Mouse (Mus musculus): ENCODE results near the gene Sec22b. TPM values are rescaled to one million over a fixed set of nuclear protein-coding genes. Genes with fewer than 3 reads are reported as not detected.

Gene Sec22b
- polyA plus RNA-seq, 1 experiment from 2014 or later = 114 TPM

GRCm38 (mm10) chr3:97956322-97956721, 55.3 kb downstream of the Sec22b start:
- H3K27ac ChIP-seq (replicated peaks; ENCODE audit: low read depth, low read length) = no peak overlapping the region
- no peak overlapping the region for H3K9ac ChIP-seq (replicated peaks; ENCODE audit: low read length)
- no peak overlapping the region for H3K4me3 ChIP-seq (replicated peaks; ENCODE audit: low read depth, low read length)
- no peak overlapping the region for H3K4me2 ChIP-seq (ENCODE audit: low read length)
- H3K36me3 ChIP-seq (ENCODE audit: control insufficient read depth, insufficient read depth, low read length) = no peaks in the 10 kb centered on the region
- DNase-seq (no peak), ATAC-seq (ENCODE audit: low FRiP score, low TSS enrichment) (no peak)
- no peaks in the 10 kb centered on the region for H3K27me3 ChIP-seq (ENCODE audit: control insufficient read depth, insufficient read depth, low read length)
- H3K4me1 ChIP-seq (ENCODE audit: control insufficient read depth, insufficient read depth, low read length) = peaks cover 2% of the 10 kb centered on the region; the same call in 1 of the 2 replicates
- 39% methylated on average over 6 of the region's 6 CpGs for WGBS
- no peaks in the 10 kb centered on the region for H3K9me3 ChIP-seq (ENCODE audit: control insufficient read depth, low read length)

GRCm38 (mm10) chr3:97956926-97957325, 55.9 kb downstream of the Sec22b start:
- Histone ChIP-seq H3K9me3 (ENCODE audit: control insufficient read depth, low read length) (no peaks in the 10 kb centered on the region), H3K27ac (replicated peaks; ENCODE audit: low read depth, low read length) (no peak overlapping the region), H3K36me3 (ENCODE audit: control insufficient read depth, insufficient read depth, low read length) (no peaks in the 10 kb centered on the region), H3K9ac (replicated peaks; ENCODE audit: low read length) (no peak overlapping the region), H3K4me2 (ENCODE audit: low read length) (no peak overlapping the region), H3K4me1 (ENCODE audit: control insufficient read depth, insufficient read depth, low read length) (peaks cover 4% of the 10 kb centered on the region; the same call in 1 of the 2 replicates), H3K4me3 (replicated peaks; ENCODE audit: low read depth, low read length) (no peak overlapping the region), H3K27me3 (ENCODE audit: control insufficient read depth, insufficient read depth, low read length) (no peaks in the 10 kb centered on the region)
- ATAC-seq (ENCODE audit: low FRiP score, low TSS enrichment) = no peak
- no peak for DNase-seq
- 70% methylated on average over 1 of the region's 1 CpGs for WGBS

GRCm38 (mm10) chr3:97960783-97961594, 60.0 kb downstream of the Sec22b start:
- no peak for ATAC-seq (ENCODE audit: low FRiP score, low TSS enrichment)
- no peak for DNase-seq
- WGBS = 60% methylated on average over 14 of the region's 14 CpGs

DNA sequence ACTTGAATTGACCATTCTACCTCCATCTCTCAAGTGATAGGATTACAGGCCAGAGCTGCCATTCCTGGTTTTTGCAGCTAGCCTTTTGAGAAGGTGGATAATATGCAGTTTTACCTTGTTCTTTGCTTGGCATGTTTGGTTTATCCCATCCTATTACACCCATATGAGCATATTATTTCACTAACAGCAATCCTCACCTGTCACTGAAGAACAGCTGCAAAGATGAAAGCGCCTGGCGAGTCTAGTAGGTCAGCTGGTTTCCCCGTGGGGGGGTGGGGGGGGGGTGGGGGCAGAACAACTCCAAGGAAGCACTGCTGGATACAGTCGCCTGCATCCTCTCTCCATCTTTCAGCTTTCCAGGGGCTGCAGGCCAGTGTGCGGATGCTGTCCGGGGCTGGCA, 61.0 kb downstream of the Sec22b start:
- peaks cover 4% of the 10 kb centered on the region; the same call in 1 of the 2 replicates for H3K4me1 ChIP-seq (ENCODE audit: control insufficient read depth, insufficient read depth, low read length)
- H3K4me2 ChIP-seq (ENCODE audit: low read length) = no peak overlapping the region
- no peaks in the 10 kb centered on the region for H3K9me3 ChIP-seq (ENCODE audit: control insufficient read depth, low read length)
- no peak overlapping the region for H3K27ac ChIP-seq (replicated peaks; ENCODE audit: low read depth, low read length)
- no peak overlapping the region for H3K9ac ChIP-seq (replicated peaks; ENCODE audit: low read length)
- H3K36me3 ChIP-seq (ENCODE audit: control insufficient read depth, insufficient read depth, low read length) = no peaks in the 10 kb centered on the region
- H3K4me3 ChIP-seq (replicated peaks; ENCODE audit: low read depth, low read length) = no peak overlapping the region
- no peaks in the 10 kb centered on the region for H3K27me3 ChIP-seq (ENCODE audit: control insufficient read depth, insufficient read depth, low read length)
- DNase-seq = no peak
- ATAC-seq (ENCODE audit: low FRiP score, low TSS enrichment) = no peak
- WGBS = 74% methylated on average over 6 of the region's 6 CpGs

More at GRCm38 (mm10) chr3:97960783-97961594, 60.0 kb downstream of the Sec22b start:
- no peaks in the 10 kb centered on the region for H3K27me3 ChIP-seq (ENCODE audit: control insufficient read depth, insufficient read depth, low read length)
- H3K4me1 ChIP-seq (ENCODE audit: control insufficient read depth, insufficient read depth, low read length) = peaks cover 4% of the 10 kb centered on the region; the same call in 1 of the 2 replicates
- no peaks in the 10 kb centered on the region for H3K9me3 ChIP-seq (ENCODE audit: control insufficient read depth, low read length)
- H3K4me3 ChIP-seq (replicated peaks; ENCODE audit: low read depth, low read length) = no peak overlapping the region
- H3K9ac ChIP-seq (replicated peaks; ENCODE audit: low read length) = no peak overlapping the region
- no peaks in the 10 kb centered on the region for H3K36me3 ChIP-seq (ENCODE audit: control insufficient read depth, insufficient read depth, low read length)
- no peak overlapping the region for H3K4me2 ChIP-seq (ENCODE audit: low read length)
- no peak overlapping the region for H3K27ac ChIP-seq (replicated peaks; ENCODE audit: low read depth, low read length)

DNA sequence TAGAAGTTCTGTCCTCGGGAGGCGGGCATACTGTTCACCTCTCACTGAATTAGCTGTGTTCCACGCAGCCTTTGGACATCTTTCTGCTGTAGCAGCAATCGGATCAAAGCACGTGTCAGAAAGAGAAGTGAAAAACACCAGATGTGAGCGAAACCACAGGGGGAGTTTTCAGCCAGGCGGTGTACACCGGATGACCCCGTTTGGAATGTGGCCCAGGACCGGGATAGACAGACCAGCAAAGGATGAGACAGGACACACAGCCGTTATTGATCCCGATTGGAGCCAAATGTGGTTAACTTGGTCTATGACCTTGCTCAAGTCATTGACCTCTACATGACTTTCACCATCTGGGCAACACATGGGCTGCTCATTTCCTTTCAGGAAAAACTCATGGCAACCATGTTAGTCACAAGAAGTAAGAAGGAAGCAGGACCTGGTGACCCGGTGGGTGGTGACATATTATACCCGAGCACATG, 63.9 kb downstream of the Sec22b start:
- H3K4me1 ChIP-seq (ENCODE audit: control insufficient read depth, insufficient read depth, low read length) = peaks cover 4% of the 10 kb centered on the region; the same call in 1 of the 2 replicates
- H3K27me3 ChIP-seq (ENCODE audit: control insufficient read depth, insufficient read depth, low read length) = no peaks in the 10 kb centered on the region
- no peaks in the 10 kb centered on the region for H3K9me3 ChIP-seq (ENCODE audit: control insufficient read depth, low read length)
- DNase-seq (no peak), ATAC-seq (ENCODE audit: low FRiP score, low TSS enrichment) (no peak)
- 90% methylated on average over 14 of the region's 14 CpGs for WGBS
- no peak overlapping the region for H3K4me2 ChIP-seq (ENCODE audit: low read length)
- no peak overlapping the region for H3K4me3 ChIP-seq (replicated peaks; ENCODE audit: low read depth, low read length)
- no peak overlapping the region for H3K9ac ChIP-seq (replicated peaks; ENCODE audit: low read length)
- H3K27ac ChIP-seq (replicated peaks; ENCODE audit: low read depth, low read length) = no peak overlapping the region
- H3K36me3 ChIP-seq (ENCODE audit: control insufficient read depth, insufficient read depth, low read length) = no peaks in the 10 kb centered on the region

DNA sequence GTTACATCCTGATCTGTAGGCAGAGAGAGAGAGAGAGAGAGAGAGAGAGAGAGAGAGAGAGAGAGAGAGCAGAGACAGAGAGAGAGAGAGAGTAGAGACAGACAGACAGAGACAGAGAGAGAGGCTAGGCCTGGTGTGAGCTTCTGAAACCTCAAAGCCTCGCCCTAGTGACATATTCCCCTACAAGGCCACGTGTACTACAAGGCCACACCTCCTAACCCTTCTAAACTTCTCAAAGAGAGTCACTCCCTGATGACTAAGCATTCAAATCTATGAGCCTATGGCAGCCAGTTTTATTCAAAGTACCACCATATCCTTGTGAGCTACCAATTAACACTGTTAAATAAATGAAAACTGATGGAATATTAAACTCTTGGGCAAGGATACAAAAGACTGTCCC, 66.6 kb downstream of the Sec22b start:
- ATAC-seq (ENCODE audit: low FRiP score, low TSS enrichment) = no peak
- Histone ChIP-seq H3K4me1 (ENCODE audit: control insufficient read depth, insufficient read depth, low read length) (no peaks in the 10 kb centered on the region), H3K9me3 (ENCODE audit: control insufficient read depth, low read length) (no peaks in the 10 kb centered on the region), H3K36me3 (ENCODE audit: control insufficient read depth, insufficient read depth, low read length) (no peaks in the 10 kb centered on the region), H3K9ac (replicated peaks; ENCODE audit: low read length) (no peak overlapping the region), H3K4me3 (replicated peaks; ENCODE audit: low read depth, low read length) (no peak overlapping the region), H3K27me3 (ENCODE audit: control insufficient read depth, insufficient read depth, low read length) (no peaks in the 10 kb centered on the region), H3K4me2 (ENCODE audit: low read length) (no peak overlapping the region), H3K27ac (replicated peaks; ENCODE audit: low read depth, low read length) (no peak overlapping the region)
- 58% methylated on average over 2 of the region's 2 CpGs for WGBS
- no peak for DNase-seq

GRCm38 (mm10) chr3:97968191-97968590, 67.2 kb downstream of the Sec22b start:
- Histone ChIP-seq H3K27ac (replicated peaks; ENCODE audit: low read depth, low read length) (no peak overlapping the region), H3K4me2 (ENCODE audit: low read length) (no peak overlapping the region), H3K4me3 (replicated peaks; ENCODE audit: low read depth, low read length) (no peak overlapping the region), H3K4me1 (ENCODE audit: control insufficient read depth, insufficient read depth, low read length) (no peaks in the 10 kb centered on the region), H3K27me3 (ENCODE audit: control insufficient read depth, insufficient read depth, low read length) (no peaks in the 10 kb centered on the region), H3K36me3 (ENCODE audit: control insufficient read depth, insufficient read depth, low read length) (no peaks in the 10 kb centered on the region), H3K9me3 (ENCODE audit: control insufficient read depth, low read length) (no peaks in the 10 kb centered on the region), H3K9ac (replicated peaks; ENCODE audit: low read length) (no peak overlapping the region)
- 95% methylated on average over 2 of the region's 2 CpGs for WGBS
- ATAC-seq (ENCODE audit: low FRiP score, low TSS enrichment) (no peak), DNase-seq (no peak)

GRCm38 (mm10) chr3:97969019-97969418, 68.0 kb downstream of the Sec22b start:
- no peaks in the 10 kb centered on the region for H3K9me3 ChIP-seq (ENCODE audit: control insufficient read depth, low read length)
- no peak overlapping the region for H3K4me3 ChIP-seq (replicated peaks; ENCODE audit: low read depth, low read length)
- DNase-seq (no peak), ATAC-seq (ENCODE audit: low FRiP score, low TSS enrichment) (no peak)
- WGBS = 68% methylated on average over 1 of the region's 1 CpGs
- H3K36me3 ChIP-seq (ENCODE audit: control insufficient read depth, insufficient read depth, low read length) = no peaks in the 10 kb centered on the region
- H3K9ac ChIP-seq (replicated peaks; ENCODE audit: low read length) = no peak overlapping the region
- H3K27me3 ChIP-seq (ENCODE audit: control insufficient read depth, insufficient read depth, low read length) = no peaks in the 10 kb centered on the region
- H3K4me1 ChIP-seq (ENCODE audit: control insufficient read depth, insufficient read depth, low read length) = no peaks in the 10 kb centered on the region
- H3K27ac ChIP-seq (replicated peaks; ENCODE audit: low read depth, low read length) = no peak overlapping the region
- H3K4me2 ChIP-seq (ENCODE audit: low read length) = no peak overlapping the region

DNA sequence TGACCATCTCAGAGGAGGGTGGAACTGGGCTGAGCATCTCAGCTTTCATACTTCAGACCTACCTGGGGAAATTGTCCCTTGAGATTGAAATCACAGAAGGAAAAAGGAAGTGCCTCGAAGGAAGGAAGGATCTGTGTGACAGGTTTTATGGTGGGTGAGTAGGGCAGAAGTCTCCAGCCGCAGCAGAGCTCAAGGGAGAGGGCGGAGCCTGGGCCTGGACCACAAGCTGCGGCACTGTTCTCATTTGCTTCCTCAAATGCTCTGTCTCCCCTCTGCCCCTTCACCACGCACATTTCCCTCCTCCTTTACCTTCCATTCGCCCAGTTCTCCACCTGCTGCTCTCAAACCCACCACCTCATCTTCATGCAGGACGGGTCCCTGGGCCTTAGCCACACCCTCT, 70.1 kb downstream of the Sec22b start:
- Histone ChIP-seq H3K4me1 (ENCODE audit: control insufficient read depth, insufficient read depth, low read length) (no peaks in the 10 kb centered on the region), H3K4me2 (ENCODE audit: low read length) (no peak overlapping the region), H3K27ac (replicated peaks; ENCODE audit: low read depth, low read length) (no peak overlapping the region), H3K9ac (replicated peaks; ENCODE audit: low read length) (no peak overlapping the region), H3K27me3 (ENCODE audit: control insufficient read depth, insufficient read depth, low read length) (no peaks in the 10 kb centered on the region), H3K4me3 (replicated peaks; ENCODE audit: low read depth, low read length) (no peak overlapping the region), H3K9me3 (ENCODE audit: control insufficient read depth, low read length) (no peaks in the 10 kb centered on the region), H3K36me3 (ENCODE audit: control insufficient read depth, insufficient read depth, low read length) (no peaks in the 10 kb centered on the region)
- WGBS = 35% methylated on average over 7 of the region's 7 CpGs
- DNase-seq = no peak
- ATAC-seq (ENCODE audit: low FRiP score, low TSS enrichment) = no peak
